Mouse (Mus musculus) liver, adult 2 months (tissue): ENCODE results near the gene Map2k5. TPM values are rescaled to one million over a fixed set of nuclear protein-coding genes. Genes with fewer than 3 reads are reported as not detected.
A peak's percentile ranks its signal among the peaks of the same experiment; 100 is the strongest.

Experiments
- DNase-seq: peaks from one replicate; pipeline ENCODE4 v3.0.0-alpha.2; 2011; ENCODE audit warnings: low read depth, low spot score; ENCODE audit errors: extremely low read depth
- H3K27ac ChIP-seq: fragments of 200-500 bp; replicated peaks from 2 replicates; pipeline ENCODE4 v1.5.1; 2012; ENCODE audit warnings: low read depth, mild to moderate bottlenecking, control low read depth, inconsistent platforms, low read length; ENCODE audit not compliant: insufficient read depth
- H3K27me3 ChIP-seq: fragments of 200-500 bp; 2 replicates; pipeline ENCODE4 v1.6.1; 2012; ENCODE audit warnings: mild to moderate bottlenecking, moderate library complexity, low read length, inconsistent platforms; ENCODE audit not compliant: control insufficient read depth, insufficient read depth
- H3K36me3 ChIP-seq: fragments of 200-500 bp; 2 replicates; pipeline ENCODE4 v1.6.1; 2012; ENCODE audit warnings: low read length, inconsistent platforms; ENCODE audit not compliant: control insufficient read depth, insufficient read depth
- H3K4me1 ChIP-seq: fragments of 200-500 bp; 2 replicates; pipeline ENCODE4 v1.6.1; 2011; ENCODE audit warnings: low read length; ENCODE audit not compliant: control insufficient read depth, insufficient read depth
- H3K4me3 ChIP-seq: fragments of 200-500 bp; 2 replicates; pipeline ENCODE4 v1.5.1; 2011; ENCODE audit warnings: low read depth, mild to moderate bottlenecking, control low read depth, low read length, moderate library complexity; ENCODE audit not compliant: insufficient read depth
- H3K79me2 ChIP-seq: fragments of 200-500 bp; 2 replicates; pipeline ENCODE4 v1.6.1; 2012; ENCODE audit warnings: inconsistent platforms, mild to moderate bottlenecking, low read length, moderate library complexity; ENCODE audit not compliant: control insufficient read depth, insufficient read depth
- H3K9ac ChIP-seq: fragments of 200-500 bp; 2 replicates; pipeline ENCODE4 v1.6.1; 2012; ENCODE audit warnings: low read depth, mild to moderate bottlenecking, control low read depth, inconsistent platforms, low read length
- CTCF ChIP-seq: fragments of 200-500 bp; IDR thresholded peaks from 2 replicates; pipeline ENCODE4 v1.5.1; 2011; ENCODE audit warnings: low read depth, low read length, control low read depth
- POLR2A ChIP-seq: fragments of 200-500 bp; IDR thresholded peaks from 2 replicates; pipeline ENCODE4 v1.6.1; 2011; ENCODE audit warnings: low read length, control low read depth; ENCODE audit not compliant: insufficient read depth; ENCODE audit errors: extremely low read depth
- WGBS: fragments of 180-500 bp; shearing (Covaris S2); methylation state at CpG from one replicate; pipeline ENCODE4 v1.1.7; 2018; 5-methylcytosine and 5-hydroxymethylcytosine counted together
- polyA plus RNA-seq: library from polyadenylated mRNA; depleted of rRNA; stranded (reverse); fragments of >200 nt; gene quantifications from 2 replicates; pipeline ENCODE4 v1.2.3, GENCODE M21; 2012; rRNA removed
- total RNA-seq: library from RNA; depleted of rRNA; stranded (reverse); fragments of >200 nt; gene quantifications from 2 replicates; pipeline ENCODE4 v1.2.3, GENCODE M21; 2014; rRNA removed

Gene Map2k5
- 13.3 and 14.6 TPM in 2 replicates for total RNA-seq
- polyA plus RNA-seq, result 32.2 and 36.4 TPM in 2 replicates

GRCm38 (mm10) chr9:63377270-63378142 lies at the start of gene Map2k5:
Map2k5 (minus strand) TSS chr9:63377902.
- 1% methylated on average over 58 of the region's 58 CpGs for WGBS
- TF ChIP-seq CTCF, result no peak
- TF ChIP-seq POLR2A, result peak; percentile 46; the same call in 1 of the 2 replicates

GRCm38 (mm10) chr9:63421096-63421736 lies 43.5 kb upstream of the Map2k5 start:
- no peak overlapping the region for H3K27ac ChIP-seq
- 45% methylated on average over 9 of the region's 9 CpGs for WGBS

More at GRCm38 (mm10) chr9:63377270-63378142, at the start of gene Map2k5:
- Histone ChIP-seq H3K79me2 (peaks cover 3% of the 10 kb centered on the region; the same call in 1 of the 2 replicates), H3K27ac (peak within 1 kb of the TSS; percentile 78), H3K4me1 (peaks cover 16% of the 10 kb centered on the region), H3K27me3 (no peaks in the 10 kb centered on the region), H3K4me3 (peak within 1 kb of the TSS; percentile 81), H3K9ac (peak within 1 kb of the TSS; percentile 93), H3K36me3 (peaks cover 2% of the 10 kb centered on the region; the same call in 1 of the 2 replicates)
- DNase-seq, result peak; percentile 85

GRCm38 (mm10) chr9:63420396-63420795 lies 42.7 kb upstream of the Map2k5 start:
- WGBS, result 79% methylated on average over 6 of the region's 6 CpGs
- H3K27ac ChIP-seq, result no peak overlapping the region
- TF ChIP-seq CTCF (no peak), POLR2A (no peak)

More at GRCm38 (mm10) chr9:63421096-63421736, 43.5 kb upstream of the Map2k5 start:
- no peaks in the 10 kb centered on the region for H3K4me1 ChIP-seq
- H3K27me3 ChIP-seq, result no peaks in the 10 kb centered on the region
- H3K79me2 ChIP-seq, result no peaks in the 10 kb centered on the region
- TF ChIP-seq POLR2A (no peak), CTCF (no peak)
- no peak overlapping the region for H3K9ac ChIP-seq
- DNase-seq, result peak; percentile 62
- no peaks in the 10 kb centered on the region for H3K36me3 ChIP-seq
- H3K4me3 ChIP-seq, result no peak overlapping the region

GRCm38 (mm10) chr9:63400176-63400575 lies 22.5 kb upstream of the Map2k5 start:
- no peak for TF ChIP-seq CTCF
- TF ChIP-seq POLR2A, result no peak
- Histone ChIP-seq H3K36me3 (no peaks in the 10 kb centered on the region), H3K9ac (no peak overlapping the region), H3K4me3 (no peak overlapping the region), H3K27me3 (no peaks in the 10 kb centered on the region), H3K79me2 (peaks cover 3% of the 10 kb centered on the region; the same call in 1 of the 2 replicates), H3K4me1 (peaks cover 8% of the 10 kb centered on the region), H3K27ac (no peak overlapping the region)
- DNase-seq, result no peak
- 86% methylated on average over 1 of the region's 1 CpGs for WGBS

More at GRCm38 (mm10) chr9:63420396-63420795, 42.7 kb upstream of the Map2k5 start:
- Histone ChIP-seq H3K4me1 (no peaks in the 10 kb centered on the region), H3K27me3 (no peaks in the 10 kb centered on the region), H3K36me3 (no peaks in the 10 kb centered on the region), H3K9ac (no peak overlapping the region), H3K4me3 (no peak overlapping the region), H3K79me2 (no peaks in the 10 kb centered on the region)
- DNase-seq, result no peak

- Histone ChIP-seq H3K9ac (peak overlapping the region; percentile 76), H3K27ac (peak overlapping the region; percentile 84), H3K79me2 (peaks cover 3% of the 10 kb centered on the region; the same call in 1 of the 2 replicates), H3K4me3 (peak overlapping the region; percentile 67), H3K4me1 (peaks cover 8% of the 10 kb centered on the region), H3K36me3 (no peaks in the 10 kb centered on the region), H3K27me3 (no peaks in the 10 kb centered on the region)
- 4% methylated on average over 8 of the region's 8 CpGs for whole genome bisulfite sequencing
- TF ChIP-seq CTCF, result no peak
- no peak for TF ChIP-seq POLR2A
- no peak for DNase-seq
Measured at GRCm38 (mm10) chr9:63399463-63399815, 21.7 kb upstream of the Map2k5 start.
